Mouse (Mus musculus): ENCODE measurements around the gene Ptpro. TPM values are rescaled to one million over a fixed set of nuclear protein-coding genes. Genes with fewer than 3 reads are reported as not detected.

The Ptpro gene
- total and polyA plus RNA-seq, 2 experiments: 0.51 to 0.65 TPM

GRCm38 (mm10) chr6:137494136-137494475 lies 242.0 kb downstream of the Ptpro start:
- H3K36me3 ChIP-seq (ENCODE audit: control insufficient read depth, insufficient read depth, low read length): no peaks in the 10 kb centered on the region
- no peak overlapping the region for H3K27ac ChIP-seq (replicated peaks; ENCODE audit: insufficient read depth, low read depth, low read length)
- no peak overlapping the region for H3K4me3 ChIP-seq (ENCODE audit: insufficient read depth, low read depth, low read length)
- H3K4me1 ChIP-seq (ENCODE audit: control insufficient read depth, insufficient read depth, low read length): peaks cover 3% of the 10 kb centered on the region; the same call in 1 of the 2 replicates
- H3K27me3 ChIP-seq (ENCODE audit: control insufficient read depth, insufficient read depth, low read length): no peaks in the 10 kb centered on the region
- no peaks in the 10 kb centered on the region for H3K79me2 ChIP-seq (ENCODE audit: control insufficient read depth, insufficient read depth, low read length)
- TF ChIP-seq CTCF (IDR thresholded peaks at IDR 0.05; ENCODE audit: low read depth, low read length) (no peak), POLR2A (IDR thresholded peaks at IDR 0.05; ENCODE audit: extremely low read depth, insufficient read depth, low read length) (no peak)
- peak; percentile 61 for DNase-seq (ENCODE audit: extremely low read depth, low read depth, low spot score)
- no peak overlapping the region for H3K9ac ChIP-seq (ENCODE audit: low read depth, low read length)

DNA sequence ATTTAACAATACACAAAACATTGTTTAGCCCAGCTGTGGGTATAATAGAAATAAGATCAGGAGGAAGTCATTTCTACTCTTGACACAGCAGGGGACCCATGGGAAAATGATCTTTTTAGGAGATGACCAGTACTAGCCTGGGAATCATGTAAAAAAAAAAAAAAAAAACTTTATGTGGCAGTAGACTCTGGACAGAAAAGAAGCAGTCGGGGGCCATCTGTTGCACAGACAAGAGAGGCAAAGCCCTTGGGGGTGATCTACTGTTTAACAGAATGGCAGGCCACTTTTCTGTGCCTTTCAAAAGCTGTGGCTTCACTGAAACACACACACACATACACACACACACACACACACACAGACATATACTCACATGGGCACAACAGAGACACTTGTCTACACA lies 242.7 kb downstream of the Ptpro start:
- no peak for TF ChIP-seq CTCF (IDR thresholded peaks at IDR 0.05; ENCODE audit: low read depth, low read length)
- TF ChIP-seq POLR2A (IDR thresholded peaks at IDR 0.05; ENCODE audit: extremely low read depth, insufficient read depth, low read length): no peak
- WGBS: 90% methylated on average over 1 of the region's 1 CpGs

GRCm38 (mm10) chr6:137495233-137495632 lies 243.1 kb downstream of the Ptpro start:
- WGBS: 84% methylated on average over 6 of the region's 6 CpGs
- no peaks in the 10 kb centered on the region for H3K27me3 ChIP-seq (ENCODE audit: control insufficient read depth, insufficient read depth, low read length)
- TF ChIP-seq CTCF (IDR thresholded peaks at IDR 0.05; ENCODE audit: low read depth, low read length) (no peak), POLR2A (IDR thresholded peaks at IDR 0.05; ENCODE audit: extremely low read depth, insufficient read depth, low read length) (no peak)
- no peak overlapping the region for H3K27ac ChIP-seq (replicated peaks; ENCODE audit: insufficient read depth, low read depth, low read length)
- no peak overlapping the region for H3K4me3 ChIP-seq (ENCODE audit: insufficient read depth, low read depth, low read length)
- peaks cover 3% of the 10 kb centered on the region; the same call in 1 of the 2 replicates for H3K4me1 ChIP-seq (ENCODE audit: control insufficient read depth, insufficient read depth, low read length)
- H3K9ac ChIP-seq (ENCODE audit: low read depth, low read length): no peak overlapping the region
- H3K36me3 ChIP-seq (ENCODE audit: control insufficient read depth, insufficient read depth, low read length): no peaks in the 10 kb centered on the region
- no peaks in the 10 kb centered on the region for H3K79me2 ChIP-seq (ENCODE audit: control insufficient read depth, insufficient read depth, low read length)
- DNase-seq (ENCODE audit: extremely low read depth, low read depth, low spot score): no peak

More for the DNA sequence above, 242.7 kb downstream of the Ptpro start:
- no peak for DNase-seq (ENCODE audit: extremely low read depth, low read depth, low spot score)
- no peaks in the 10 kb centered on the region for H3K79me2 ChIP-seq (ENCODE audit: control insufficient read depth, insufficient read depth, low read length)
- H3K4me1 ChIP-seq (ENCODE audit: control insufficient read depth, insufficient read depth, low read length): peaks cover 3% of the 10 kb centered on the region; the same call in 1 of the 2 replicates
- H3K36me3 ChIP-seq (ENCODE audit: control insufficient read depth, insufficient read depth, low read length): no peaks in the 10 kb centered on the region
- no peak overlapping the region for H3K27ac ChIP-seq (replicated peaks; ENCODE audit: insufficient read depth, low read depth, low read length)
- H3K9ac ChIP-seq (ENCODE audit: low read depth, low read length): no peak overlapping the region
- H3K27me3 ChIP-seq (ENCODE audit: control insufficient read depth, insufficient read depth, low read length): no peaks in the 10 kb centered on the region
- H3K4me3 ChIP-seq (ENCODE audit: insufficient read depth, low read depth, low read length): no peak overlapping the region

DNA sequence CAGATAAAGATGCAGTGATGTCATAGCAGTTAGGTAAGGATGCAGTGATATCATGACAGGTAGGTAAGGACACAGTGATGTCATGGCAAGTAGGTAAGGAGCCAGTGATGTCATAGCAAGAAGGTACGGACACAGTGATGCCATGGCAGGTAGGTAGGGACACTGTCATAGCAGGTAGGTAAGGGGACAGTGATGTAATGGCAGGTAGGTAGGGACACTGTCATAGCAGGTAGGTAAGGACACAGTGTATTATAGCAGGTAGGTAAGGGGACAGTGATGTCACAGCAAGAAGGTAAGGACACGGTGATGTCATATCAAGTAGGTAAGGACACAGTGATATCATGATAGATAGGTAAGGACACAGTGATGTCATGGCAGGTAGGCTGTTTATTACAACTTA lies 244.4 kb downstream of the Ptpro start:
- no peak overlapping the region for H3K27ac ChIP-seq (replicated peaks; ENCODE audit: insufficient read depth, low read depth, low read length)
- no peak overlapping the region for H3K4me3 ChIP-seq (ENCODE audit: insufficient read depth, low read depth, low read length)
- H3K36me3 ChIP-seq (ENCODE audit: control insufficient read depth, insufficient read depth, low read length): no peaks in the 10 kb centered on the region
- no peak for TF ChIP-seq POLR2A (IDR thresholded peaks at IDR 0.05; ENCODE audit: extremely low read depth, insufficient read depth, low read length)
- no peak for TF ChIP-seq CTCF (IDR thresholded peaks at IDR 0.05; ENCODE audit: low read depth, low read length)
- H3K4me1 ChIP-seq (ENCODE audit: control insufficient read depth, insufficient read depth, low read length): peaks cover 3% of the 10 kb centered on the region; the same call in 1 of the 2 replicates
- no peaks in the 10 kb centered on the region for H3K79me2 ChIP-seq (ENCODE audit: control insufficient read depth, insufficient read depth, low read length)
- DNase-seq (ENCODE audit: extremely low read depth, low read depth, low spot score): no peak
- no peak overlapping the region for H3K9ac ChIP-seq (ENCODE audit: low read depth, low read length)
- no peaks in the 10 kb centered on the region for H3K27me3 ChIP-seq (ENCODE audit: control insufficient read depth, insufficient read depth, low read length)
- WGBS: 100% methylated on average over 2 of the region's 2 CpGs

DNA sequence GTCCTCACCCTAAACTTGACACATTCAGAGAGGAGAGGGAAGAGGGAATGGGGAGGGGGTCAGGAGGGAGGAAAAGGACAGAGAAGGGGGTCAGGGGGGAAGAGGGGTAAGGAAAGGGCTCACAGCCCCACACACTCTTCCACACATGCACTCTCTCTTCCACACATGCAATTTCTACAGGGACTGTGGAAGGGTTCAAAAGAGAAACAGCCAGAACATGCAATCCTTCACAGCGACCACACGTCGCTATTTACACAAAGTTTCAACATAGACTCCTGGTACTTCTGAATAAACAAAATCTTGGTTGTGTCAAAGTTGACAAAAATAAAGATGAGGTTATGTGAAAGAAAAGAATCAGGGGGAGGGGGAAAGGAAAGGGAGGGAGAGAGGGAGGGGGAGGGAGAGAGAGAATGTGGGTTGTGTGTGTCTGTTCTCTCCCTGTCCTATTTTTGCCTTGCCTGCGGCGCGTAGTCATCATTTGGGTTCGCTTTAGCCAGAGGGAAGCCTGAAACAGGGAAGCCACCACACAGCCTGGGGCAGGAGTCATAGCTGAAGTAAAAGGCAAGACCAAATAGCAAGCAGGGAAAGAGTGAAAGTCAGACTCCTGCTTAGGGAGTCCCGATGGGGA lies 245.2 kb downstream of the Ptpro start:
- Histone ChIP-seq H3K27me3 (ENCODE audit: control insufficient read depth, insufficient read depth, low read length) (no peaks in the 10 kb centered on the region), H3K4me1 (ENCODE audit: control insufficient read depth, insufficient read depth, low read length) (peaks cover 3% of the 10 kb centered on the region; the same call in 1 of the 2 replicates), H3K36me3 (ENCODE audit: control insufficient read depth, insufficient read depth, low read length) (no peaks in the 10 kb centered on the region), H3K79me2 (ENCODE audit: control insufficient read depth, insufficient read depth, low read length) (no peaks in the 10 kb centered on the region), H3K27ac (replicated peaks; ENCODE audit: insufficient read depth, low read depth, low read length) (no peak overlapping the region), H3K4me3 (ENCODE audit: insufficient read depth, low read depth, low read length) (no peak overlapping the region), H3K9ac (ENCODE audit: low read depth, low read length) (no peak overlapping the region)
- DNase-seq (ENCODE audit: extremely low read depth, low read depth, low spot score): peak; percentile 78
- WGBS: 39% methylated on average over 8 of the region's 8 CpGs
- TF ChIP-seq CTCF (IDR thresholded peaks at IDR 0.05; ENCODE audit: low read depth, low read length) (no peak), POLR2A (IDR thresholded peaks at IDR 0.05; ENCODE audit: extremely low read depth, insufficient read depth, low read length) (no peak)

DNA sequence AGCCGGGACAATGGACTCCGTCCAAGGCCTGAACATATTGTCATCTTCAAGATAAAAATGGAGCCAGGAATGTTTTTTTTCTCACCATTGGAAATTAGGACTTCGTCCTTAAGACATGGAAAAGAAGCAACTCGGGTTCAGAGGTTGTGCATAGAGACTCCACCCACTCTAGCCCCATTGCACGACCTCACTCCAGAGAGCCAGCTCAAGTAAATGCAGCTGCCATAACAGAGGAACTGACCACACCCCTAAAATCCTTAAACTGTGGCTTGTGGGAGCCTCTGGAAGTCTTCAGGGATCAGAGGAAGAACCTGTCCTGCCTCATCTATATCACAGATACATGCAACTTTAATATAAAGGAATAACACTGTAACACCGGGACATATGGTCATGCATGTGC lies 246.7 kb downstream of the Ptpro start:
- Histone ChIP-seq H3K79me2 (ENCODE audit: control insufficient read depth, insufficient read depth, low read length) (no peaks in the 10 kb centered on the region), H3K9ac (ENCODE audit: low read depth, low read length) (no peak overlapping the region), H3K4me3 (ENCODE audit: insufficient read depth, low read depth, low read length) (no peak overlapping the region), H3K27me3 (ENCODE audit: control insufficient read depth, insufficient read depth, low read length) (no peaks in the 10 kb centered on the region), H3K27ac (replicated peaks; ENCODE audit: insufficient read depth, low read depth, low read length) (no peak overlapping the region), H3K4me1 (ENCODE audit: control insufficient read depth, insufficient read depth, low read length) (peaks cover 3% of the 10 kb centered on the region; the same call in 1 of the 2 replicates), H3K36me3 (ENCODE audit: control insufficient read depth, insufficient read depth, low read length) (no peaks in the 10 kb centered on the region)
- no peak for TF ChIP-seq CTCF (IDR thresholded peaks at IDR 0.05; ENCODE audit: low read depth, low read length)
- no peak for TF ChIP-seq POLR2A (IDR thresholded peaks at IDR 0.05; ENCODE audit: extremely low read depth, insufficient read depth, low read length)
- DNase-seq (ENCODE audit: extremely low read depth, low read depth, low spot score): no peak
- WGBS: 73% methylated on average over 6 of the region's 6 CpGs

Measured in liver, adult 2 months (tissue).